9 mouse cellular contexts compared by ENCODE assay signal in genomic region chr2:135717232-135718134, GRCm38 (mm10). TPM values are rescaled to one million over a fixed set of nuclear protein-coding genes. Genes with fewer than 3 reads are reported as not detected.
DNase-seq lines count a peak whose midpoint lies in the region; ATAC-seq lines count a peak whose summit lies in the region.
"Had no signal": no experiment of that assay in that cellular context is flagged by ENCODE, and none has a peak within 500 bp of the region (broad histone marks: within the 10 kb centered on the region; RNA-seq: fewer than 3 reads in every experiment).

No protein-coding gene starts in this region.

- H3K9me3 ChIP-seq in liver, embryonic 12.5 days (replicated peaks) = no peaks in the 10 kb centered on the region
- no peaks in the 10 kb centered on the region for H3K9me3 ChIP-seq in forebrain, embryonic 14.5 days (replicated peaks; ENCODE audit: control insufficient read depth, low read length)

- intact Hi-C loops in heart, postnatal 14 days (cut with DNase I) = no loop called here

- WGBS in liver, embryonic 12.5 days (ENCODE audit: insufficient replicate concordance) = 31% methylated on average over 16 of the region's 16 CpGs
- 24% methylated on average over 16 of the region's 16 CpGs for WGBS in forebrain, embryonic 14.5 days

- H3K4me1 ChIP-seq in liver, embryonic 12.5 days = peaks cover 10% of the 10 kb centered on the region
- peaks cover 27% of the 10 kb centered on the region for H3K4me1 ChIP-seq in forebrain, embryonic 14.5 days (ENCODE audit: control insufficient read depth, insufficient read depth, low read length)

- H3K4me3 ChIP-seq in liver, embryonic 12.5 days = no peak overlapping the region
- H3K4me3 ChIP-seq in forebrain, embryonic 14.5 days (ENCODE audit: low read depth, low read length) = no peak overlapping the region

- peak overlapping the region; percentile 29; the same call in 1 of the 2 replicates for H3K4me2 ChIP-seq in liver, embryonic 12.5 days
- peak overlapping the region; percentile 41 for H3K4me2 ChIP-seq in forebrain, embryonic 14.5 days (ENCODE audit: low read length)

- H3K27ac ChIP-seq in liver, embryonic 12.5 days = no peak overlapping the region
- no peak overlapping the region; the same call in 1 of the 2 replicates for H3K27ac ChIP-seq in forebrain, embryonic 14.5 days (ENCODE audit: low read depth, low read length)

- DNase-seq in liver = no peak
- peak; percentile 56 for DNase-seq in forebrain, embryonic 14.5 days (ENCODE audit: low spot score)
- peak; percentile 72 to 75 for DNase-seq in heart, postnatal 14 days
- DNase-seq in layer of hippocampus, adult 9-11 months = peak; percentile 38
- peak; percentile 40 to 59 for DNase-seq in urinary bladder, adult 18-20 months (ENCODE audit: low spot score in 2 of 2)
- DNase-seq in thymus, postnatal 4 days = no peak

- no peaks in the 10 kb centered on the region for H3K27me3 ChIP-seq in liver, embryonic 12.5 days (replicated peaks)
- no peaks in the 10 kb centered on the region for H3K27me3 ChIP-seq in forebrain, embryonic 14.5 days (replicated peaks; ENCODE audit: control insufficient read depth, insufficient read depth, low read length)
- H3K27me3 ChIP-seq: CH12.LX had no signal

- ATAC-seq in liver, embryonic 12.5 days = no peak
- peak; percentile 38; the same call in 1 of the 2 replicates for ATAC-seq in forebrain, embryonic 14.5 days
- peak; percentile 36 for ATAC-seq in megakaryocyte progenitor cell, adult 5-6 weeks (replicated peaks; ENCODE audit: poor library complexity)

- H3K36me3 ChIP-seq in liver, embryonic 12.5 days = no peaks in the 10 kb centered on the region
- H3K36me3 ChIP-seq in forebrain, embryonic 14.5 days (ENCODE audit: control insufficient read depth, insufficient read depth, low read length) = no peaks in the 10 kb centered on the region

- no peak overlapping the region for H3K9ac ChIP-seq in liver, embryonic 12.5 days
- H3K9ac ChIP-seq in forebrain, embryonic 14.5 days (ENCODE audit: low read length) = peak overlapping the region; percentile 32; the same call in 1 of the 2 replicates

RNA-seq across cellular contexts. Expression of gene Plcb4, which starts 58.7 kb away (rescaled TPM):
- 5.1 and 5.8 TPM in 2 replicates for polyA plus RNA-seq in liver, embryonic 12.5 days (2016; fragmentation: Nextera tagmentation; extraction: Ambion mirVana)
- polyA plus RNA-seq in forebrain, embryonic 14.5 days (2014; fragmentation: Nextera tagmentation; extraction: Ambion mirVana) = 7.1 and 12.0 TPM in 2 replicates
- total RNA-seq in heart, postnatal 14 days (2021) = 10 to 100 TPM; 82.1 to 93.1 TPM
- total RNA-seq in megakaryocyte progenitor cell, adult 5-6 weeks (2015) = 25.0 and 29.9 TPM in 2 replicates
- total RNA-seq in megakaryocyte progenitor cell, adult 5-6 weeks (2017) = 17.7 and 24.5 TPM in 2 replicates
- total RNA-seq: CH12.LX had no signal

Comparison
In these comparisons a context has a peak if more than half of its experiments do, and no peak if none do; other contexts are left out.
1. DNase-seq: peak in forebrain, embryonic 14.5 days (single experiment), heart, postnatal 14 days (2 of 2), layer of hippocampus, adult 9-11 months (single experiment) and urinary bladder, adult 18-20 months (2 of 2); none in liver (single experiment) and thymus, postnatal 4 days (single experiment).